Mouse (Mus musculus): ENCODE data around the gene Fbl.

GRCm38 (mm10) chr7:28196528-28196927 is 27.0 kb downstream of the Fbl start:
- TF ChIP-seq CTCF (IDR thresholded peaks at IDR 0.05; ENCODE audit: low read depth) (no peak), EP300 (IDR thresholded peaks at IDR 0.05; ENCODE audit: low read depth) (no peak)
